Mouse (Mus musculus) adrenal gland, postnatal 25 days (tissue): Measurements from ENCODE around the gene Arhgap23. TPM values are rescaled to one million over a fixed set of nuclear protein-coding genes. Genes with fewer than 3 reads are reported as not detected.

Experiments used
- total RNA-seq: library from RNA; stranded (reverse); gene quantifications from 2 replicates; pipeline ENCODE4 v1.2.3, GENCODE M21; 2021

Arhgap23 gene
- total RNA-seq, 1 experiment from 2014 or later = 37.8 TPM

Other genes starting within 250 kb of the Arhgap23 start
- 116 and 120 TPM in 2 replicates for gene Kpnb1, start 227.7 kb upstream of the Arhgap23 start, total RNA-seq
- 109 and 110 TPM in 2 replicates for gene Npepps, start 134.9 kb upstream of the Arhgap23 start, total RNA-seq
- 25.9 and 31.6 TPM in 2 replicates for gene Mrpl45, start 99.8 kb upstream of the Arhgap23 start, total RNA-seq
- 1.8 and 4.7 TPM in 2 replicates for gene Gpr179, start 63.5 kb upstream of the Arhgap23 start, total RNA-seq
- gene Socs7, start 53.0 kb upstream of the Arhgap23 start, total RNA-seq = 21.0 and 27.5 TPM in 2 replicates
- not detected in 2 replicates for gene 4933428G20Rik, start 84.8 kb downstream of the Arhgap23 start, total RNA-seq
- 9.8 and 9.9 TPM in 2 replicates for gene Srcin1, start 160.7 kb downstream of the Arhgap23 start, total RNA-seq
- gene Epop, start 214.2 kb downstream of the Arhgap23 start, total RNA-seq = 6.2 and 7.8 TPM in 2 replicates
- gene Mllt6, start 247.9 kb downstream of the Arhgap23 start, total RNA-seq = 49.4 and 53.6 TPM in 2 replicates